Mouse (Mus musculus) midbrain, embryonic 16.5 days (tissue): ENCODE data around the gene Bbs12. TPM values are rescaled to one million over a fixed set of nuclear protein-coding genes. Genes with fewer than 3 reads are reported as not detected.

Source experiments
- ATAC-seq: fragments of 200-750 bp; cut with Nextera tagmentation; 2 replicates; pipeline ENCODE4 v1.8.0; 2017; ENCODE audit warnings: moderate TSS enrichment
- H3K27ac ChIP-seq: fragments of 300-500 bp; sonication (generic); 2 replicates; pipeline ENCODE4 v1.5.1; 2014; ENCODE audit warnings: mild to moderate bottlenecking, low read length, mixed read lengths
- H3K27me3 ChIP-seq: fragments of 300-500 bp; sonication (generic); 2 replicates; pipeline ENCODE4 v1.6.1; 2014; ENCODE audit warnings: low read depth, low read length, mixed read lengths; ENCODE audit not compliant: control insufficient read depth, insufficient read depth
- H3K36me3 ChIP-seq: fragments of 300-500 bp; sonication (generic); 2 replicates; pipeline ENCODE4 v1.6.1; 2014; ENCODE audit warnings: mild to moderate bottlenecking, low read length, moderate library complexity, mixed read lengths; ENCODE audit not compliant: control insufficient read depth, insufficient read depth
- H3K4me1 ChIP-seq: fragments of 300-500 bp; sonication (generic); 2 replicates; pipeline ENCODE4 v1.6.1; 2014; ENCODE audit warnings: mild to moderate bottlenecking, low read length, mixed read lengths; ENCODE audit not compliant: control insufficient read depth, insufficient read depth
- H3K4me2 ChIP-seq: fragments of 300-500 bp; sonication (generic); 2 replicates; pipeline ENCODE4 v1.6.1; 2014; ENCODE audit warnings: mild to moderate bottlenecking, low read length, mixed read lengths
- H3K4me3 ChIP-seq: fragments of 300-500 bp; sonication (generic); 2 replicates; pipeline ENCODE4 v1.5.1; 2014; ENCODE audit warnings: low read depth, mild to moderate bottlenecking, low read length, moderate library complexity, mixed read lengths
- H3K9ac ChIP-seq: fragments of 300-500 bp; sonication (generic); 2 replicates; pipeline ENCODE4 v1.6.1; 2014; ENCODE audit warnings: low read depth, low read length, mixed read lengths
- H3K9me3 ChIP-seq: fragments of 300-500 bp; sonication (generic); replicated peaks from 2 replicates; pipeline ENCODE4 v1.6.1; 2014; ENCODE audit warnings: mild to moderate bottlenecking, low read length, mixed read lengths; ENCODE audit not compliant: control insufficient read depth, poor library complexity, severe bottlenecking
- WGBS: fragments of 180-500 bp; shearing (Covaris S2); extraction: QIAGEN DNeasy Blood & Tissue Kit; methylation state at CpG from one replicate; pipeline ENCODE4 v1.1.7; 2014; 5-methylcytosine and 5-hydroxymethylcytosine counted together
- polyA plus RNA-seq: library from polyadenylated mRNA; unstranded; fragments of >200 nt; fragmentation: Nextera tagmentation; extraction: Ambion mirVana; gene quantifications from 2 replicates; pipeline ENCODE4 v1.2.1, GENCODE M21; 2015

Gene Bbs12
- polyA plus RNA-seq, 1 experiment from 2014 or later = 4.1 TPM

GRCm38 (mm10) chr3:37313371-37313770 is 1.0 kb downstream of the Bbs12 start:
- WGBS = 30% methylated on average over 1 of the region's 1 CpGs
- ATAC-seq = no peak
- H3K27ac ChIP-seq = no peak overlapping the region
- H3K4me2 ChIP-seq = peak overlapping the region; percentile 47
- no peak overlapping the region for H3K4me3 ChIP-seq
- no peaks in the 10 kb centered on the region for H3K9me3 ChIP-seq
- no peaks in the 10 kb centered on the region for H3K36me3 ChIP-seq
- H3K9ac ChIP-seq = 0 out of 2 replicates have a peak overlapping the region, but pooled peaks have one; percentile 1
- H3K27me3 ChIP-seq = no peaks in the 10 kb centered on the region
- H3K4me1 ChIP-seq = peaks cover 10% of the 10 kb centered on the region

GRCm38 (mm10) chr3:37316233-37316632 is 3.9 kb downstream of the Bbs12 start:
- WGBS = 95% methylated on average over 1 of the region's 1 CpGs
- Histone ChIP-seq H3K36me3 (no peaks in the 10 kb centered on the region; the same call in 1 of the 2 replicates), H3K9ac (no peak overlapping the region), H3K27ac (no peak overlapping the region), H3K4me3 (no peak overlapping the region), H3K9me3 (no peaks in the 10 kb centered on the region), H3K27me3 (no peaks in the 10 kb centered on the region), H3K4me2 (no peak overlapping the region), H3K4me1 (peaks cover 10% of the 10 kb centered on the region)
- no peak for ATAC-seq

- Histone ChIP-seq H3K4me1 (no peaks in the 10 kb centered on the region), H3K27ac (no peak overlapping the region), H3K27me3 (no peaks in the 10 kb centered on the region), H3K36me3 (no peaks in the 10 kb centered on the region; the same call in 1 of the 2 replicates), H3K9ac (no peak overlapping the region), H3K4me3 (no peak overlapping the region), H3K4me2 (no peak overlapping the region), H3K9me3 (no peaks in the 10 kb centered on the region)
- 50% methylated on average over 3 of the region's 3 CpGs for WGBS
- ATAC-seq = no peak
Measured at GRCm38 (mm10) chr3:37324310-37324709, 12.0 kb downstream of the Bbs12 start.

GRCm38 (mm10) chr3:37325317-37326112 is 13.2 kb downstream of the Bbs12 start:
- no peaks in the 10 kb centered on the region for H3K4me1 ChIP-seq
- WGBS = 92% methylated on average over 5 of the region's 5 CpGs
- no peaks in the 10 kb centered on the region for H3K27me3 ChIP-seq
- H3K4me2 ChIP-seq = no peak overlapping the region
- H3K4me3 ChIP-seq = no peak overlapping the region
- H3K9me3 ChIP-seq = no peaks in the 10 kb centered on the region
- H3K9ac ChIP-seq = no peak overlapping the region
- no peak overlapping the region for H3K27ac ChIP-seq
- ATAC-seq = no peak
- no peaks in the 10 kb centered on the region for H3K36me3 ChIP-seq

- ATAC-seq = no peak
- H3K36me3 ChIP-seq = no peaks in the 10 kb centered on the region
- WGBS = 92% methylated on average over 3 of the region's 3 CpGs
- no peaks in the 10 kb centered on the region for H3K27me3 ChIP-seq
- no peak overlapping the region for H3K4me3 ChIP-seq
- H3K27ac ChIP-seq = no peak overlapping the region
- no peak overlapping the region for H3K9ac ChIP-seq
- H3K4me2 ChIP-seq = no peak overlapping the region
- H3K4me1 ChIP-seq = no peaks in the 10 kb centered on the region
- H3K9me3 ChIP-seq = no peaks in the 10 kb centered on the region
Measured at GRCm38 (mm10) chr3:37326627-37327026, 14.3 kb downstream of the Bbs12 start.

DNA sequence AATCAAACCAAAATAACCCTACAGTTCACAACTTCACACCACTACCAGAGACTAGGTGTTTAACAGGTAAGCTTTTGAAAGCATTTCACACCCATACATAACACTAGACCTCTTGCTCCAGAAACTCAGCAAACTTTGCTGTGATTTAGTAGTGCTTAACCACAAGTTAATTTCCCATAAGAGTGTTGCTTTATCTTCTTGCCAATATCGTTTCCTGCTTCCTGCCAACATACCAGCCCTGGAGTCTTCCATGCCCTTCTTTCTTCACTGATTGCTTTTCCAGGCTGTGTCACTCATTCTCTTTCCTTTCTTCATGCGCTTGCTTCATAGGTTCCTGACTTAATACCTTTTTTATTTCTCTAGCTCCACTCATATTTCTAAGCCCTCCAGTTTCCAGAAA is 16.1 kb downstream of the Bbs12 start:
- Histone ChIP-seq H3K27ac (no peak overlapping the region), H3K4me3 (no peak overlapping the region), H3K9ac (no peak overlapping the region), H3K4me1 (no peaks in the 10 kb centered on the region), H3K9me3 (no peaks in the 10 kb centered on the region), H3K4me2 (no peak overlapping the region), H3K36me3 (no peaks in the 10 kb centered on the region), H3K27me3 (no peaks in the 10 kb centered on the region)
- WGBS = 86% methylated on average over 2 of the region's 2 CpGs
- no peak for ATAC-seq

DNA sequence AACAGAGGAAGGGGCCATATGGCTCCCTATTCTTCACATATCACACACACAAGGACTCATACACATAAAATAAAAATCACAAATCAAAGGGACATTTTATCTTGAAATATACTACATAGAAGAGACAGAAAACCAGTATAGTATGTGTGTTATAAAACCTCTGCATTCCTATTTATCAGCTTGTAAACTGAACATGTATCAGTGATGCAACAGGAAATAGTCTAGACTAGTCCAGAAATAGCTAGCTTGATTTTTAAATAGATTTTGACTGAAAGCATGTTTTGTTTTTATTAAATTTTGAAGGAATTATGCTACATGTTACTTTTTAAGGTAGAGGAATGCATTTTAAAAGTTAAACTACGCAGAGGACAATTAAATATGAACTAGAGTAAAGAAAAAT is 17.6 kb downstream of the Bbs12 start:
- WGBS = 96% methylated on average over 1 of the region's 1 CpGs
- Histone ChIP-seq H3K4me1 (no peaks in the 10 kb centered on the region), H3K4me2 (no peak overlapping the region), H3K4me3 (no peak overlapping the region), H3K9ac (no peak overlapping the region), H3K9me3 (no peaks in the 10 kb centered on the region), H3K27me3 (no peaks in the 10 kb centered on the region), H3K36me3 (no peaks in the 10 kb centered on the region), H3K27ac (no peak overlapping the region)
- no peak for ATAC-seq

DNA sequence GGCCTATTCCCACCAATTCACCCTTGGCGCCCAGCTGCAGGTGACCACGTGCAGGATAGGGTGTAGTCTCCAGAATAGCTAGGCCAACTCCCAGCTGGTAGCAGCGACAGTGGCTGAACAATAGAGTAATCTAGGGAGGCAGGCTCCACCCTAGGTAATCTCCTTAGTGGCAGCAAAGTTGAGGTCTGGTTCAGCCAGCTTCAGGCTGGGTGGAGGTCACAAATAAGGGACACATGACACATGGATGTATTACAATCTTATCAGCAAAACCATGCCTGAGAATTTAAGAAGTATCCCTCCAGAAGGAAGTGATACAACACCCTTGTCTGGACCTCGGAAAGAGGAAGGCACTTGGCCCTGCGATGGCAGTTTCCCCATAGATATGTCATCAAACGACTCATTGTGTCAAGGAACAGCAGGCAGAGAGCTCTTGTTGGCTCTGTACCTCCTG is 19.7 kb downstream of the Bbs12 start:
- Histone ChIP-seq H3K27ac (no peak overlapping the region), H3K27me3 (no peaks in the 10 kb centered on the region), H3K9me3 (no peaks in the 10 kb centered on the region), H3K4me1 (no peaks in the 10 kb centered on the region), H3K4me3 (no peak overlapping the region), H3K4me2 (no peak overlapping the region), H3K9ac (no peak overlapping the region), H3K36me3 (no peaks in the 10 kb centered on the region)
- WGBS = 67% methylated on average over 6 of the region's 6 CpGs
- ATAC-seq = no peak

DNA sequence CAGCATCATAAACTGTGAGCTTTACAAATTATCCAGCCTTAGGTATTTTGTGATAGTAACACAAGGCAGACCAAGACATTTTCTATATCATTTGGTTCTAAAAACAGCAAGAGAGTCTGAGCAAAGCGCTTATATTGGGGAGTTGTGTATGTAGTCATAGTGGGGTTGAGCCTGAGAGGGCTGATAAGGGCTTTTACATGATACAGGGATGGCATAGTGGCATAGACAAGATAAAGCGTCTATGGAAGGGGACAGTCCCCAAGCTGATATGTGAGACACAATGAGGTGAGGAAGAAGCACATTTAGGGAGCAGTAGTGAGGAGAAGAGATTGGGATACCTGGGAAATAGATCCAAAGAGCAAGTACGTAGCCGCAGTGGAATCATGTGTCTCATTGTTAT is 21.7 kb downstream of the Bbs12 start:
- H3K27ac ChIP-seq = no peak overlapping the region
- H3K36me3 ChIP-seq = no peaks in the 10 kb centered on the region
- no peak for ATAC-seq
- H3K4me2 ChIP-seq = no peak overlapping the region
- no peaks in the 10 kb centered on the region for H3K9me3 ChIP-seq
- H3K27me3 ChIP-seq = no peaks in the 10 kb centered on the region
- WGBS = 93% methylated on average over 4 of the region's 4 CpGs
- no peak overlapping the region for H3K4me3 ChIP-seq
- H3K9ac ChIP-seq = no peak overlapping the region
- no peaks in the 10 kb centered on the region for H3K4me1 ChIP-seq
